Mouse (Mus musculus): ENCODE data around the gene Mtx2.

- TF ChIP-seq CHD2 (IDR thresholded peaks at IDR 0.05; ENCODE audit: low read depth, low read length) (no peak), MAFK (IDR thresholded peaks at IDR 0.05; ENCODE audit: insufficient read depth, low read depth, low read length) (no peak)
Measured at GRCm38 (mm10) chr2:74907368-74908291, 82.0 kb downstream of the Mtx2 start.
